Mouse (Mus musculus): ENCODE measurements at regions not wholly inside any gene's neighbourhood (a gene's known extent, or its start where the extent isn't known, plus 50 kb on each side); places are given as distances from the start of the nearest gene placed in this dataset.

DNA sequence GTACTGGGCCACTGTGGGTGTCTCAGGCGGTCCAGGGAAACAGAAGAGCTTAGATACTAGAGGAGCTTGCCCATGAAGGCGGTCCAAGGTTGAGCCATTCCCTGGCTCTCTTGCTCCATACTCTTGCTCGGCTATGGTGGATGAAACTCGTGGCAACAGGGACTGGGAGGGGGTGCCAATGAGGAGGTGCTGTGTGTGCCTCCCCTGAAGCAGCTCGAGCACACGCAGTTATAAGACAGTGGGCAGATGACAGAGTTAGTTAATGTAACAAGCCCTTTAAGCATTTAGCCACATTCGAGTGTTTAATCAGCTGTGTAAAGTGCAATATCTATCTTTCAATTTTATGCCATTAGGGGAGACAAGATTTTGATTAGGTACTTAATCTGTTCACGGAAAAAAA is 237.5 kb downstream of the Dhx35 start:
- no peak for DNase-seq

DNA sequence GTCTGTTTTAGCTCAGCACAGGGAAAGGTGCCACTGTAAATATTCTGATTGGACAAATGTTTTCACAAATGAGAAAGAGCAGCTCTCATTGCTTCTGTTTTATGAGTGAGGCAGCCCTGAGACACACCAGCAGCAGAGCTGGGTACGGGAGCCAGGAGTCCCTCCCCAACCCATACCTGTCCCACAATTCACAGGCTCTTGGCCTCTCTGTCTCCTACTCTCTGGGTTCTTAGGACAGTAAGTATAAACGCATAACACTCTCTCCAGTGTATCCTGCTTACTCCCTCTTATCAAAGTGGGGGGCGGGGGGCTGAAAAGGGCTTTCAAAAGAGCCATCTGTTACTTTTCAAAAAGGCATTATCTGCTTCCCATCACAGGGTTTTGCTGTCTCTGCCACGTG is 245.3 kb downstream of the Dhx35 start:
- DNase-seq, result no peak

DNA sequence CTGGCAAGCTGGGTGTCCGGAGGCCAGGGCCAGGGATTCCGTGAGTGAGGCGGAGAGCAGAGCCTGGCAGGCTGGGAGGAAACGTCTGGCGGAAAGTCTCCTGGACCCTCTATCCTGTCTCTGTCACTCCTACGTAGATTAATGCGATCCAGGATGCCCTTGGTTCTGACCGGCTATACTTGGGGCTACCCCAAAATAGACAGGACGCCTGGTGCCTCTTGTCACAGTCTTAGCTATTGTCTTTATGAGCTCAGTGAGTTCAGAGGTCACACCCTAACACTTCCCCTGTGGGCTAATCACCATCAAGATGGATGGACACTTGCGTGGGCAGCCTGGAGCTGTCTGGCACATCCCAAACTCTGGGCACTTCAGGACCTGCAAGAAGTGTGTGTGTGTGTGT is 258.9 kb downstream of the Dhx35 start:
- no peak for DNase-seq

DNA sequence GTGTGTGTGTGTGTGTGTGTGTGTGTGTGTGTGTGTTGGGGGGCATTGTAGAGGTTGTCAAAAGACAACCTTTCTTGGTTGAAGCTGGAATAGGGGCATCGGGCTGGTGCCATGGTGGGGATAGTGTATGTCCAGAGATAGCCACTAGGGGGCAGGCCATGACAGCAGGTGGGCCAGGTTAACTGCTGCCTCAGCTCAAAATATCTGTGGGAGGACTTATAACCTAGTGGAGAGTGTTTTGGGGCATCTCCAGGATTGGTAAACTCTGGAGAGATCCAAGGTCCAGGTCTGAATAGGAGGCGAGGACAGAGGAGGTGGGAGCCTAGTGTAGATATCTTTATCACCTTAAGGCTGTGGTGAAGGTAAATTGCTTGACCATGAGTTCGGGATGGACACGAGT is 259.3 kb downstream of the Dhx35 start:
- DNase-seq, result peak in 1 of 2 experiments; percentile 37

DNA sequence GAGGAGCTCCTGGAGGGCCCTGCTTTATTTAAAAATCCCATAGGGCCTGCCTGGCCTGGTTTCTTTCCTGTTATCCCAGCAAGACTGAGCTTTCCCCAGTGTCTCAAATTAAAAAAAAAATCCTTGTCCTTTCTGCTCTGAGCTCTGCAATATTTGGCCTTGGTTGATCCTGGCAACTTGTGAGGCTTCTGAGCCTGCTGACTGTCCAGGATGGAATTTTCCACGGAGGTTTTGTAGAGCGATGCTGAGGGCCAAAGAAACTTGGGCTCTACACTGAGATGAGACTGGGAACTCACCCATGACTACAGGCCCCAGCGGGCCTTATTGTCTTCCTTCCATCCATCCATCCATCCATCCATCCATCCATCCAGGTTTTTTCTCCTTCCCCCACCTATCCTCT is 259.8 kb downstream of the Dhx35 start:
- no peak for DNase-seq

DNA sequence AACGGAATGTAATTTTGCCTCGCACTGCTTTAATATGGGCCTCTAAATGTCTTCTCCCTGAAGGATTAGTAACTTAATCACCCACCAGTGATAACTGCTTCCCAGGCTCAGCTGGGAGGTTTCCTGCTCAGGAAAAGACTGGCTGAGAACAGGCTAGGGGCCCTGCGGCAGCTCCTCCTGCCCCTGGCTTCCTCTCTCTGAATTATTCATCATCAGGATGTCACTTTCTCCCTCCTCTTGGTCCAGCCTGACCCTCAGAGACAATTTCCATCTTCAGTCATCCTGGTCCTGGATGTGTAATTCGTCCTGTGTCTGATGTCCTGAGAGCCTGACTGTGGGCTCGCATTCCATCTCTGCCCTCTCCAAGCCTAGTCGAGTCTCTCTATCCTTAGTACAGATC is 261.2 kb downstream of the Dhx35 start:
- no peak for DNase-seq

DNA sequence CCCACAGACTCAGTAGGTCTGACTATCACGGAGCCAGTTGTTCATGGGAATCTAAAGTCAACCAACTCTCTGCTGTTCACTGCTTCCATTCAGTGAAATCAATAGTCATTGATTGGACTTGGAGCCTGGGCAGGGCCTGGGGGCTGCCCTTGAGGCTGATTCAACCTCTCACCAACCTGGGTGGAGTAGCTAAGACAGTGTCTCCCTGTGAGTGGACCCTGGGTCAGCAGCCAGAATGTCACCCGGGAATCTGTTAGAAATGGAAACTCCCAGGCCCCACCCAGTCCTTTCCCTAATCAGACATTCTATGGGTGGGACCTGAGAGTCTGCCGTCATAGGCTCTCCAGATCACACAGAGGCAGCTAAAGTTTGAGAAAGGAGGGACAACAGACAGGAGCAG is 262.4 kb downstream of the Dhx35 start:
- no peak for DNase-seq

DNA sequence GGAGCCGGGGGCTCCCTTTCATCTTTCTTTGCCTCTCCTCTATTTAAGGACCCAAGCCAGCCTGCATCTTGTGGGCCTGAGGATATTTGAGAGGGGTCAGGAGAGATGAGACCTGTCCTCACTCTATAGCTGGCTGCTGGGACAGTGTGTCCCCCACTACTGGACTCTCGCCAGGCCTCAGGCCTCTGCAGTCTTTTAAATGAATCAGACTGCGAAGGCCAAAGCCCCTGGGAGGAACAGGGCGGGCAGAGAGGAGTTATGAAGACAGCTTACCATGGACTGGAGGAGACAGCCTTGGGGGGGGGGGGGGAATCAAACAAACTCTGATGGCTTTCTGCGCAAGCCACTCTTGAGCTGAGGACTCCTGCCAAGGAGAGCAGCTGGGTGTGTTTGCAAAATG is 262.9 kb downstream of the Dhx35 start:
- no peak for DNase-seq

DNA sequence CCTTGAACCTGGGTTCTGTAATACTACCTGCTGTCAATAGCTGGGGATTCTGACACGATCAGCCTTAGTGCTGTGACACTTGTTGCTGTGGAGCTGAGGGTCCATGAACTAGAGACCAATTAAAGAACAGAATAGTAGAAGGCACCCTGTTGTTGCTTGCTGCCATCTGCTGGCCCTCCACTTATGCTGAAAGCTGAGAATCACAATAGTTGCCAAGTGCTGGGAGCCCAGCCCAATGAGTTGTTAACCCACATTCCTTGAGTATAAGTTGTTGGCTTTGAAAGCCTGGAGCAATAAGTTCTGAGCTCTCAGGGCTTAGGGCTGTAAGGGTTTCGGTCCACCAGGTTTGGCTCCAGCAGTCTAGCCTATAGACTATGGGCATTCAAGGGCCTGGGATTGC is 267.7 kb downstream of the Dhx35 start:
- no peak for DNase-seq

DNA sequence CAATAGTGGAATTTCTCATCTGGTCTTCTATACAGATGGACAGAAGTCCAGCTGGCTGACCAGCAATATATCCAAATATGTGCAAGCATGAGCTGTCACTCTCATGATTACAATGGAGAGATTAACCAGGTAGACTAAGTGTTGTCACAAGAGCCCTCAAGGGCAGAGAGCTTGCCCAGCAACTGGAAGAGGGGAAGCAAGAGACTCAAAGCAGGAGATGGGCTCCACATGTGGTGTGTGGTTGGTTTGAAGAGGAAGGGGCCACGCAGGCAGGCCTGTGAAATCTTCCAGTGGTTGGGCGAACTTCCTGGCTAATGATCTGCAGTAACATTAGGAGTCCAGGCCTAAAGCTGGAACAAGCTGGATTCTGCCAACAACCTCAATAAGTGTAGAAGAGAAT is 268.1 kb downstream of the Dhx35 start:
- no peak for DNase-seq

DNA sequence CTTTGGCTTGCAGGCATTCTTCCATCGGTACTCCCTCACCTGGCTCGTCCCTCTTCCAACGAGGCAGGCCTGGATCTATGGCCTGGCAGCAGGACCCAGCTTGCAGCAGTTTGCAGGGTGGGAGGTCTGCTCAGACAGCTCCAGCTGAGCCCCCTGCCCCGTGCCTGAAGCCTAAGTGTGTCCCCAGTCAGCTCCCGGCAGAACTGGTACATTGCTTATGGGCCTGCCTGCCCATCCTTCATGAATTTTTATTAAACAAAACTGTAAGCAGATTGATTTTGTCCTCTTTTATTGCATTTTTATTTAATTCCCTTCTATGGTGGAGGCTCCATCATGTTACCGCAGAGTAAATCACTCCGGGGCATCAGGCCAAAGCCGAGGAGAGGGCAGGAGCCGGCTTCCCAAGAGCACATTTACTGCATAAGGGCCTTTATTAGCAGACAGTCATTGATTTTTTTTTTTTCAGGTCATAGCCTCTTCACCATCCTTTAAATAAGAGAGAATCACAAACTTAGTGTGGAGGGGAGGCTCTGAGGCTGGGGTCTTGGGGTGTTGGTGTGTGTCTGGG is 269.9 kb downstream of the Dhx35 start:
- DNase-seq, result no peak

DNA sequence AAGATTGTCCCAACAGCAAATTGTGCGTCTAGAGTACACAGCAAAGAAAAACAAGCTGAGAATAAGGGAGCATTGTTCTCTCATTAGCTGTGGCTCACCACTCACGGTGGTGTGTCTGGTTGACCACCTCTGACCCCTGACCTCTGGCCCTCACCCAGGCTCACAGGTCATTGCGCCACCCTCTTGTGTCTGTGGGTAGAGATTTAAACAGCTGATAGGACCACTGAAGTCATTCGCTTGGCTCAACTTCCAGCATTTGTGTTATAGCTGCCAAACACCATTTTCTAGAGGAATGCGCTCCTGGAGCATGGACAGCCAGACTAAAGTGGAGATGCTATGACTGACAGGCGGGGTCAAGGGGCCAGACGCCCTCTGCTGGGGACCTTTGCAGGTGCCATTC is 272.9 kb downstream of the Dhx35 start:
- no peak for DNase-seq

DNA sequence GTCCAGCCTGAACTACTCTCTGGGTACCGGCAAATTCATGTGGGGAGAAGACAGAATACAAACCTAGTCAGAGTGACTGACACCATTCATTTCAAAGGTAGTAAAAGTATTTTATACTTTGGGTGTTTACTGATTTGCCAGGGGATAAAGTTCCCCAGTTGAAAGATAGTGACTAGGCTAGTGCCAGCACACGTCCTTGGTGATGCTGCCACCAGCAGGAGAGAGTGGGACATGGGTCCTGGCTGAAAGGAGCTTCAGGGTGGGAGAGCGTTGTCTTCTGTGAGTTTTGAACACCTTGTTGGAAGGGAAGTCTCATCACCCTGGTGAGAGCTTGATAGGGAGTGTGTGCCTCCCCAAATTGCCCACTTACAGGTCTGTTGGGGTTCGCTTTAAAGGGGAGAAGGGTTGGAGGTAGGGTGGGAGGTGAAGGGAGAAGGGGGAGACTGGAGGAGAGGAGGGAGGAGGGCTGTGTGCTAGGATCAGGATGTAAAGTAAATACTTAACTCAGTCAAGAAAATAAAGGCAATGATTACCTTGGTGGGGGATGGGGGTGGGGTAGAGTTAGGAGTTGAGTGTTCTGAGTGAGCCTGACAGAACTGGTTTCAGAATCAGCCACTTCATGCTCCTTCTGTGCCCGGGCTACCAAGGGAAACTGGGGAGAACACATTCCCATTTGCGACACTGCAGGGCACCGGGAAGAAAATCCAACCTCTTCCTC is 273.9 kb downstream of the Dhx35 start:
- no peak for DNase-seq

DNA sequence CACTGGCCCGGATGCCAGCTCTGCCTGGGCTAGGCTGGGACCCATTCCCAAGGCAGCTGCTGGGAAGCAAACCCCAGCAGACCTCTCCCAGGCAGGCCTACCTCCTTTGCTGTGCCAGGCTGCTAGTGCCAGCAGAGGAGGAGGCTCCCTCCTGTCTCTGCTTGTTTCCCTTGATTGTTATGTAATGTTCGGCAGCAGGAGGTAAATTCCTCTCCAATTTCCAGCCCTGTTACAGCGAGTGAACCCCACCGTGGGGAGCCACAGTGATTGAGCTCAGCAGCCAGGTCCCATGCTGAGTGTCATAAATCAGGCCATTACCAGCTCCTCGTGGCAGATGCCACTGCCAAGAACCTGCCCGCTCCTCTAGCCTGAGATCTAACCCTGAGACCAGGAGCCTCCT is 274.6 kb downstream of the Dhx35 start:
- no peak for DNase-seq

DNA sequence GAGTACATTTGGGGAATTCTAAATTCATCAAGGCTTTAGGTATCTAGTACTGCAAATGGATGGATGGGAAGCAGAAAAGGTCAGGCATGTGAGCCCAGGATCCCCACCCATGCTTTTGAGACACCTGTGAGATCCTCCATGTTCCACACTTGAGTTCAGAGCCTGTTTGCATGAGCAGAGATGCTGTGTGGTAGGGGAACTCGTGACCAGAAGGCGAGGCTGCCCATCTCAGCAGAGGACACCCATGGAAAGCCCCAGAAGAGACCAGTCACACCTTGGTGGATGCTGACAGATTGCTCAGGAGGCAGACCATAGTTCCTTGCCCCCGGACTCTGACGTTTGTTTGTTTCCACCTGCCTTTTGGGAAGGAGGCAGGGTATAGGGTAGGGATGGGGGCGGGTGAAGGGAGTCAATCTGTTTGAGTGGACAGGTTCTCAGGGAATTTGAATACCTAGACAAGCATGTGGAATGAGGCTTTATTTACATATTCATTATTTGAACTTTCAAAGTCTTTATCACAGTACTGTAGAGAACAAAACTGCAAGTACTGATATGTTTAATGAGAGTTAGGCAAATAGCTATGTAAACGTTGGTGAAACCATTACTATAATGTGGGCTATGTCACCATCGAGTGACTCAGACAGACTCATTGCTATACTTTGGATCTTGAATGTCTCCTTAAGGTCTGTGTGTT is 278.5 kb downstream of the Dhx35 start:
- DNase-seq, result no peak

DNA sequence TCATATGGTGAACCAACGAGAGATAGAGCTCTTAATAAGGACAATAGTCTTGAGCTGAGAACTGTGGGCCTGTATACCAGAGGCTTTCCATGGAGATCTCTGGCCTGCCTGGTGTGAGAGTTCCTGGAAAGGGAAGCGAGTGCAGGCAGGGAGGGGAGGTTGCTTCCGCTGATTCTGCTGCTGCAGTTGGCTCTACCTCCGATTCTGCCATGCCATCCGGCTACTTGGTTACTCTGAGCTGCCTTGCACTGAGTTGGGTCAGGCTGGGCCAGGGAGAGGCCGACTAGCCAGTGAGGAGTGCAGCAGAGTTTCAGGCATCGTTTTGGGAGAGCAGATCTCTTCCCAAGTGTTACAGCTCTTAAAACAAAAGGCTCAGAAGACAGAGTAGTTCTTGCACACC is 285.2 kb downstream of the Dhx35 start:
- DNase-seq, result no peak

DNA sequence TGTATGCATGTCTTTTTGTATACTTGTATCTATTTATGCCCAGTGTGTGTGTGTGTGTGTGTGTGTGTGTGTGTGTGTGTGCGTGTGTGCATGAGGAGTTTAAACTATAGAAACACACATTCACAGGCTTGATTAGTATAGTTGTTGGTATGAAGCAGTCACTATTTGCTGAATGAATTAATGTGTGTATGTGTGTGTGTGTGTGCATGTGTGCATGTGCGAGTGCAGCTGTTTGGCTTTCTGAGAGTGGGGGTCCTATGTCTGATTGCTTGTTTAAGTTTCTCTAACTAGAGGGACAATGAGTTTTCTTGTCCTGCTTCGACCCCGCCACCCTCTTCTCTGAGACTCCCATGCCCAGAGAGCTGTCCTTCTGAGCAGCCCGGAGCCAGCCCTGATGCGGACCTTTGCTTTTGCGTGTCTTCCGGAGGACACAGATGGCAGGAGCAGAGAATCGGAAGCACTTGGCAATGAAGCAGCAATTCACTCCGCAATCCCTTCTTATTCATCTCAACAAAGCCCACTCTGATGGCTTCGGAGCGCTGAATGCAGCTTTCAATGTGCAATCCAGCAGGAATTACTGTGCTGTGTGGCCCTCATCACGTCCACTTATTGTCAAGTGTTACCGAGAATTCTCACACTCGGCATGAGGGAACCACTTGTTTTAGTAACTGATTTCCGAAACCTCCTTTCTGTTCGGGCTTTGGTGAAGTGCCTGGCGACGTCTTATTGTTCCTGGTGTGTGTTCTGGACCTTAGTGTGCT is 286.4 kb downstream of the Dhx35 start:
- no peak for DNase-seq

DNA sequence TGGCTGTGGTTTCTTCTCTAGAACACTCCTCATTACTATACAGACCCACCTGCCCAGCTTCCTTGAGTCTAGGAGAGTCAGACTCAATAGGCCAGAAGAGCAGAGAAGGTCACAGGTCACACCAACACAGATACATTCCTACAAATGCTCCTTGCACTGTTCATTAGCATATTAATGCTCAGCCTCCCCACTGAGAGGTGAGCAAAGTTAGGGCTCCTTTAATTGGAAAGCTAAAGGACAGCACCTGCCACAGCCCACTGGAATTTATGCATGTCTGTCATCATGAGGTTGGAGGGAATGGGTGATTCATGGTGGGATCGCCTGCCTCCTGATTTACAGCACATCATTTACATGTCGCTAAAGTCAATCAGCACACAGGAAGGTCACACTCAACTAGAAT is 292.2 kb downstream of the Dhx35 start:
- no peak for DNase-seq

DNA sequence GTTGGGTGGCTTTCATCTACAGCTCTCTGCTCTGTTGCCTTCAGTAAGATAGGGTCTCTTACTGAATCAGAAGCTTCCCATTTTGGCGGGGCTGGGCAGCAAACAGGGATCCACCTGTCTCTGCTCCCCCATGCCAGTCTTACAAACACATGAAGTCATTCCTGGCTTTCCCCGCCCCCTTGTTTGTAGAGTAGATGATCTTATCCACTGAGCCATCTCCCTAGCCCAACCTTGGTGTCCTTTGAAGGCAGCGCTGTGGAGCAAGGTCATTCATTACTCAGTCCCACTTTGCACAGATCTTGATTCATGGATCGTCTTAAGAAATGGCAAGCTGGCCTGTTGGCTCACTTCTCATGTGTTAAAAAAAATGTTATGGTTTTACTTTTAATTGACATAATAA is 293.6 kb downstream of the Dhx35 start:
- no peak for DNase-seq

DNA sequence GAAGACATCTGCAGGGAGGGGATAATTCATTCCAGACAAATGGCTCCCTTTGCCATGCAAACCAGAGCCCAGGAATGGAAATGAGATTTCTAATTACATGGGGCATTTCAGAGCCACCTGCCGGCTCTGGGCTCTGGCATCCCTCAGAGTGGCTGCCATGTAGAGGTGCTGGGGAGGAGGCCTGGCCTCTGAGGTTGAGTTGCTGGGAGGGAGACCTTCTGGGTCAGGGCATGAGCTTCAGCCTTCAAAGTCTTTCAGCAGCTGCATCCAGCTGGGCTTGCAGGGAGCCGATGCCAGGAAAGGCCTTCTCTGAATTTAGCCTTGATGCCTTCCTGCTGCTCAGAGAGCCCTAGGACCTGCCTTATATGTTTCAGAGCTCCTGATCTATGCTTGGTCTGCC is 302.1 kb downstream of the Dhx35 start:
- DNase-seq, result no peak

DNA sequence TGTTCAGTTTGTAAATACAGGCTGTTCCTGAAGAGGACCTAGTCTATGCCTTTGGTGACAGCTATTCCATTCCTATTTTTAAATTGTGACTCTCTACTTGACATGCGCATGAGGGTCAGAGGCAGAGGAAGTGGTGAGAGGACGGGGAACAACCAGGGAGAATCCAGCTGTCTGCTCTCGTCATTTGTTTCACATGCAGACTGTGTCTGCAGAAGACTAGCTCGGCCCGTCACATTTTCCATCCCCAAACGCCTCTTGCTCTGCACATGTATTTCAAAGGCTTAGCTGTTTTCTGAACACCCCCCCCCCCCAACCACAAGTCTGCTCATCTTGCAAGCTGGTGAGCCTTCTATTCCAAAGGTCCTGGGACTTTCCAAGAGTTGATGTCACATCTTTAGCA is 339.4 kb downstream of the Dhx35 start:
- no peak for DNase-seq

DNA sequence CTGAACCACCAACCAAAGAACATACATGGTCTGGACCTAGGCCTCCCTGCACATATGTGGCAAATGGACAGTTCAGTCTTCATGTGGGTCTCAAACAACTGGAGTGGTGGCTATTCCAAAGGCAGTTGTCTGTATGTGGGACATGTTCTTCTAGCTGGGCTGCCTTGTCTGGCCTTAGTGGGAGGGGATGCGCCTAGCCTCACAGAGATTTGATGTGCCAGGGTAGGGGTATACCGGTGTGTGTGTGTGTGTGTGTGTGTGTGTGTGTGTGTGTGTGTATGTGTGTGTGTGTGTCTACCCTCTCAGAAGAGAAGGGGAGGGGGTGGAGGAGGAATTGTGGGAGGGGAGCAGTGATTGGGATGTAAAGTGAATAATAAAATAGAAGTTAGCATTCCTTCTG is 344.0 kb downstream of the Dhx35 start:
- DNase-seq, result no peak

DNA sequence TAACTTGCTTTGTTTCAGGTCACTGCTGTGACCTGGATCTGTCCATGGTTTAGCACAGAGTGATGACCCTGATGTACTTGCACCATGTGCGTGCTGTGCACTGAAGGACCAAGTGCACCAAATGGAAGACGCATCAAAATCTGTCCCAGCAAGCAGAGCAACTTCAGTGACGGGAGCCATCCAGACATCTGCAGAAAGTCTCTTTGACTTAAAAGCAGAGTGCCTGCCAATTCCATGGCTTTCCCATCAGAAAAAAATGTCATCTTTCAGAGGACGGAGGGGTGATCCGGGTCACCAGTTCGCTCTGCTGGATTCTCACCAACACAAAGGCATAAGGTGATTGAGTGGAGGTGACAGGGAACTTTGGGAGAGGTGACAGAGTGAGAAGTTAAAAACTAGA is 351.4 kb downstream of the Dhx35 start:
- DNase-seq, result no peak

DNA sequence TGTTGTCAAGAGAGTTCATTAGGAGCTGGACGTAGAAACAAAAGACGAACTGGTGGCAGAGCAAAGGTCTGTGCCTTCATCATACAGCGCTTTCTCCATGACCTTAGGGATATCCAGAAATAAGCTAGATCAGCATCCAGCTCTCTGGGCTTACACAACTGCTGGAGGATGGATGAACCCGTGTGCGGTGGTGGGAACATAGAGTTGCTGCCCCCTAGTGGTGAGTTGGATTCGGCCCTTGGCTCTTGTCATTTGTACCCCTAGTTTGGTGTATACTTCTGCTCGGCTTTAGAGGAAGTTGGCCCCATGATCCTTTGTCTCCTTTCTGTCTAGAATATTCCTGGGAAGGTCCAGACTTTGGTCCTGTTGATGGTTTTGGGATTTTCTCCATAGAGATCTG is 369.4 kb downstream of the Dhx35 start:
- DNase-seq, result no peak

All from spleen, adult 18-20 months (tissue).